Mouse (Mus musculus) midbrain, embryonic 16.5 days (tissue): ENCODE results near the gene Dnal1. TPM values are rescaled to one million over a fixed set of nuclear protein-coding genes. Genes with fewer than 3 reads are reported as not detected.

Experiments used
- ATAC-seq: fragments of 200-750 bp; cut with Nextera tagmentation; 2 replicates; pipeline ENCODE4 v1.8.0; 2017; ENCODE audit warnings: moderate TSS enrichment
- H3K27ac ChIP-seq: fragments of 300-500 bp; sonication (generic); 2 replicates; pipeline ENCODE4 v1.5.1; 2014; ENCODE audit warnings: mild to moderate bottlenecking, low read length, mixed read lengths
- H3K27me3 ChIP-seq: fragments of 300-500 bp; sonication (generic); 2 replicates; pipeline ENCODE4 v1.6.1; 2014; ENCODE audit warnings: low read depth, low read length, mixed read lengths; ENCODE audit not compliant: control insufficient read depth, insufficient read depth
- H3K36me3 ChIP-seq: fragments of 300-500 bp; sonication (generic); 2 replicates; pipeline ENCODE4 v1.6.1; 2014; ENCODE audit warnings: mild to moderate bottlenecking, low read length, moderate library complexity, mixed read lengths; ENCODE audit not compliant: control insufficient read depth, insufficient read depth
- H3K4me1 ChIP-seq: fragments of 300-500 bp; sonication (generic); 2 replicates; pipeline ENCODE4 v1.6.1; 2014; ENCODE audit warnings: mild to moderate bottlenecking, low read length, mixed read lengths; ENCODE audit not compliant: control insufficient read depth, insufficient read depth
- H3K4me2 ChIP-seq: fragments of 300-500 bp; sonication (generic); 2 replicates; pipeline ENCODE4 v1.6.1; 2014; ENCODE audit warnings: mild to moderate bottlenecking, low read length, mixed read lengths
- H3K4me3 ChIP-seq: fragments of 300-500 bp; sonication (generic); 2 replicates; pipeline ENCODE4 v1.5.1; 2014; ENCODE audit warnings: low read depth, mild to moderate bottlenecking, low read length, moderate library complexity, mixed read lengths
- H3K9ac ChIP-seq: fragments of 300-500 bp; sonication (generic); 2 replicates; pipeline ENCODE4 v1.6.1; 2014; ENCODE audit warnings: low read depth, low read length, mixed read lengths
- H3K9me3 ChIP-seq: fragments of 300-500 bp; sonication (generic); replicated peaks from 2 replicates; pipeline ENCODE4 v1.6.1; 2014; ENCODE audit warnings: mild to moderate bottlenecking, low read length, mixed read lengths; ENCODE audit not compliant: control insufficient read depth, poor library complexity, severe bottlenecking
- WGBS: fragments of 180-500 bp; shearing (Covaris S2); extraction: QIAGEN DNeasy Blood & Tissue Kit; methylation state at CpG from one replicate; pipeline ENCODE4 v1.1.7; 2014; 5-methylcytosine and 5-hydroxymethylcytosine counted together
- polyA plus RNA-seq: library from polyadenylated mRNA; unstranded; fragments of >200 nt; fragmentation: Nextera tagmentation; extraction: Ambion mirVana; gene quantifications from 2 replicates; pipeline ENCODE4 v1.2.1, GENCODE M21; 2015

Gene Dnal1
- polyA plus RNA-seq, 1 experiment from 2014 or later: 9.1 TPM

GRCm38 (mm10) chr12:84190151-84190820, 76.1 kb downstream of the Dnal1 start:
- Histone ChIP-seq H3K36me3 (no peaks in the 10 kb centered on the region), H3K4me1 (peaks cover 48% of the 10 kb centered on the region), H3K9ac (no peak overlapping the region), H3K4me2 (peak overlapping the region; percentile 8), H3K4me3 (no peak overlapping the region), H3K9me3 (no peaks in the 10 kb centered on the region), H3K27ac (no peak overlapping the region), H3K27me3 (no peaks in the 10 kb centered on the region)
- no peak for ATAC-seq
- whole genome bisulfite sequencing: 52% methylated on average over 15 of the region's 15 CpGs

DNA sequence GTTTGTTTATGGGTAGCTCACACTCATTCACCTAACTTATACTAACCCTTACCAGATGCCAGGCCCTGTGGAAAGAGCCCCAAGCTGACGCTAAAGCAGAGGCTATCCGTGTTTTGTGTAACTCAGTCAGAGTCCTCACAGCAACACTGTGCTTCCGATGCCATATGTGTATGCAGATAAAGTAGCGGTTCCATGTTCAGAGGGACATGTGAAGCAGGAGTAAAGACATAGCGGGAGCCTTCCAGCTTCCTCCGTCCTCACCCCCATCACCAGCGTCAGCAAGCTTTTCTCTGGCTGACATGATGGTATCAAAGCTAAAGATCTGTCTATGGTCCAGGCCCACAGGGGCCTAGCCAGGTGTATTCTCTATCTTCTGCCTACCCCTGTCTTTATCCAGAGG, 77.0 kb downstream of the Dnal1 start:
- H3K9me3 ChIP-seq: no peaks in the 10 kb centered on the region
- H3K9ac ChIP-seq: no peak overlapping the region; the same call in 1 of the 2 replicates
- WGBS: 56% methylated on average over 7 of the region's 7 CpGs
- H3K36me3 ChIP-seq: no peaks in the 10 kb centered on the region
- H3K4me1 ChIP-seq: peaks cover 48% of the 10 kb centered on the region
- H3K4me3 ChIP-seq: no peak overlapping the region
- no peak overlapping the region for H3K27ac ChIP-seq
- H3K27me3 ChIP-seq: no peaks in the 10 kb centered on the region
- peak overlapping the region; percentile 91 for H3K4me2 ChIP-seq
- no peak for ATAC-seq

DNA sequence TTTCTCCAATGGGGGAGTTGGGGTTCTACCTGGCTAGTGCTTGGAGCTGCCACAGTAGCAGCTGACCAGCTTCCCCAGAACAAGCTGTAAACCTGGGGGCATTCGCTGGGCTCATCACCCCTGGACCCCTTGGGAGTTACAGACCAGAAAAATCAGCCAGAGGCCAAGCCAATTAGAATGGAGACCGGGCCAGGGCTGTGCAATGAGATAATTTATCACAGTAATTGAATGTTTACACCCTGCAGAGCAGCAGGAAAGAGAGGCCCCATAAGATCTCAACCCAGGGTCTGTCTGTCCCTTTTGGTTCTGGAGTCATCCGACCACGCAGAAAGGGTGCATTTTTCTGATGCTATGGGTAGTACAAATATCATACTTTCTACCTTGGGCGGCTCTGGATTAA, 77.6 kb downstream of the Dnal1 start:
- no peaks in the 10 kb centered on the region for H3K27me3 ChIP-seq
- H3K27ac ChIP-seq: no peak overlapping the region
- H3K9me3 ChIP-seq: no peaks in the 10 kb centered on the region
- peak overlapping the region; percentile 87 for H3K4me3 ChIP-seq
- peaks cover 48% of the 10 kb centered on the region for H3K4me1 ChIP-seq
- H3K36me3 ChIP-seq: no peaks in the 10 kb centered on the region
- H3K9ac ChIP-seq: peak overlapping the region; percentile 96
- 23% methylated on average over 5 of the region's 5 CpGs for WGBS
- ATAC-seq: no peak
- H3K4me2 ChIP-seq: peak overlapping the region; percentile 91

DNA sequence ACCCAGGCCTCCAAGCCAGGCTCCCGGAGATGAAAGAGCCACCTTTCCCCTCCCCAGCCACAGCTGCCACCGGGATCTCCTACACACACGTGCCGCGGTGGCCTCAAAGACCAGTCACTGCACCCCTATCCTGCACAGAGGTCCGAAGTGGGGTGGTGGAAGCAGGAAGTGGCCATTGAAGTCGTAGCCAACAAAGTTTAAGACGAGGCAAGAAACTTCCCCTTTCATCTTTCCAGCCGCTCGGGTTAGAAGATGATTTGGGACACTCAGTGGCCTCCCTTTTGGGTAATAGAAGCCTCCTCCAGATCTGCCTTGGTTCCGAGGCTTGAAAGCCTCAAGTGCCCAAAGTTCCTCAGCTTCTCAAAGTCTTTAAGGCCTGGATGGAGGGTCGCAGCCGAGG, 78.1 kb downstream of the Dnal1 start:
- Histone ChIP-seq H3K27ac (peak overlapping the region; percentile 93), H3K9ac (peak overlapping the region; percentile 96), H3K9me3 (no peaks in the 10 kb centered on the region), H3K27me3 (no peaks in the 10 kb centered on the region), H3K4me2 (peak overlapping the region; percentile 91), H3K4me1 (peaks cover 46% of the 10 kb centered on the region), H3K4me3 (peak overlapping the region; percentile 87), H3K36me3 (no peaks in the 10 kb centered on the region)
- no peak for ATAC-seq
- under 1% methylated on average over 13 of the region's 13 CpGs for WGBS

DNA sequence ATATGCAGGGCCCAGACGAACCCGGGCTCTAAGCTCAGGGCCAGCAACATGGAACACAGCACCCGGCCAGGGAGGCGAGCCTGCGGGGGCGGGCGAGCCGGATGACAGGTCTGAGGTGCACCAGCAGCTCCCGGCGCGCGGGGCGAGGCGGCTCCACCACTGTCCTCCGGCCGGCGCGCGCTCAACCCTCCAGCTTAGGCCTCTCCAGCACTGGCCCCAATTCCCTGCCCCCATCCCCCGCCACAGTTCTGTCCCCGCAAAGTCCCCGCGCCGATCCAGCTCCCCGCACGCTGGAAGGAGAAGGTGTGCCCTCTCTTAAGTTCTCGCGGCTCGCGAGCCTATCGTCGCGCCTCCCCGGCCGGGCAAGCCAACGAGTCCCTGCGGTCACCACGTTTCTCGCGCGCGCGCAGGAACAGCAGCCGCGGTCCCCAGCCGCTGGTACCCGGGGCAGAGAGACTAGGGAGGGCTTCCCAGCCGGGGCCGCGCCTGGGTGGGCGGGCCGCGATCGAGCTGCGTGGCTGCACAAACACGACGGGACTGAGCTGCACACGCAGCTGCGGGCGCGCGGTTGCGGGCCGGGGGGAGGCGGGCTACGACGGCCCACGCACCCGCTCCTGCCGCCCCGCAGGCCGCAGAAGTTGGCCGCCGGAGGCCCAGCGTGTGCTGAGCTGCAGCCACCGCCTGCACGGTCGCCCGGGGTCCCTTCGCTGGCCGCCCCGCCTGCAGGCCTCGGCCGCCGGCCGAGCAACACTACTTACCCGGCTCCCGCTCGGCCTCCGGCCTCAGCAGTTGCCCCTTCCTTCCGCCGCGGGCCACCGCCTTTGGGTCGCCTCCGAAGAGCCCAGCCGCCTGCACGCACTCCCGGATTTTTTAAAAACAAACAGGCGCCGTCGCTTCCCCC, 78.8 kb downstream of the Dnal1 start:
- H3K4me2 ChIP-seq: peak overlapping the region; percentile 91
- peak overlapping the region; percentile 96 for H3K9ac ChIP-seq
- H3K4me1 ChIP-seq: peaks cover 46% of the 10 kb centered on the region
- ATAC-seq: peak; percentile 78
- WGBS: 0% methylated on average over 97 of the region's 102 CpGs
- H3K27ac ChIP-seq: peak overlapping the region; percentile 93
- H3K36me3 ChIP-seq: no peaks in the 10 kb centered on the region
- H3K4me3 ChIP-seq: peak overlapping the region; percentile 87
- H3K9me3 ChIP-seq: no peaks in the 10 kb centered on the region
- no peaks in the 10 kb centered on the region for H3K27me3 ChIP-seq

DNA sequence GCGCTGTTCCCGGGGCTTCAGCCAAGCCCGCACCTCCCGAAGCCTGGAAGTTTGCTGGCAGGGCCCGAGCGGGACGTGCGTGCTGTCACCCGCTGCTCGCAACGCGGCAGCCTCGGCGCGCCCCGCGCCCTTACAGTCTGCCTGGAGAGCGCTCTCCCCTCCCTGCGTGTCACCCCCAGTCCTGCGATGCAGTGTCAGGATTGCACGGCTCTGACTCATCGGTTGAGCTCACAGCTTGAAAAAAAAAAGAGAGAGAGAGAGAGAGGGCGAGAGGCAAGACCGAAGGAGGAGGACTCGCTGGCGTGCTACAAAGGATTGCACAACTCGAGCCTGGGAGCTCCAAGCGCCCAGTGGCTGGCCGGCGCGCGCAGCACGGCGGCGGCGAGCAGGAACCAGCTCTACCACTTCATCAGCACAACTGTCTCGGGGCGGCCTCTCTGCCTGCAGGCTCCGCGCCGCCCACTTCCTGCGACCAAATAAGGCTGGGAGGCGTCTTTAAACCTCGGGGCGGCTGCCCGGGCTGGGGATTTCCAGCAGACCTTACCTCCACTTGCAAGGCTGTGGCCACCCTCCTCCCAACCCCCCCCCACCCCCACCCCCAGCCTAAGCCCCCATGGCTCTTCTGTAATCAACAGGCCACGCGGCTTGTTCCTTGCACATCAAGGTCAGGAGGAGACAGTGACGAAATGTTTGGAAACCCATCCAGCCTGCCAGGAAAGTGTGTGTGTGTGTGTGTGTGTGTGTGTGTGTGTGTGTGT, 79.7 kb downstream of the Dnal1 start:
- peaks cover 42% of the 10 kb centered on the region for H3K4me1 ChIP-seq
- peak overlapping the region; percentile 93 for H3K27ac ChIP-seq

GRCm38 (mm10) chr12:84194400-84195109, 80.4 kb downstream of the Dnal1 start:
- peak overlapping the region; percentile 96 for H3K9ac ChIP-seq

More for the DNA sequence above, 79.7 kb downstream of the Dnal1 start:
- H3K9me3 ChIP-seq: no peaks in the 10 kb centered on the region
- under 1% methylated on average over 49 of the region's 49 CpGs for WGBS
- H3K4me3 ChIP-seq: peak overlapping the region; percentile 87
- H3K9ac ChIP-seq: peak overlapping the region; percentile 96
- H3K4me2 ChIP-seq: peak overlapping the region; percentile 91
- no peaks in the 10 kb centered on the region for H3K27me3 ChIP-seq
- ATAC-seq: peak; percentile 79
- H3K36me3 ChIP-seq: no peaks in the 10 kb centered on the region

GRCm38 (mm10) chr12:84195195-84195594, 81.0 kb downstream of the Dnal1 start:
- Histone ChIP-seq H3K9ac (no peak overlapping the region), H3K27ac (no peak overlapping the region)

More at GRCm38 (mm10) chr12:84194400-84195109, 80.4 kb downstream of the Dnal1 start:
- WGBS: 3% methylated on average over 13 of the region's 13 CpGs
- H3K9me3 ChIP-seq: no peaks in the 10 kb centered on the region
- peak overlapping the region; percentile 93 for H3K27ac ChIP-seq
- peak overlapping the region; percentile 87 for H3K4me3 ChIP-seq
- peaks cover 38% of the 10 kb centered on the region for H3K4me1 ChIP-seq
- peak overlapping the region; percentile 91 for H3K4me2 ChIP-seq
- H3K36me3 ChIP-seq: no peaks in the 10 kb centered on the region
- no peaks in the 10 kb centered on the region for H3K27me3 ChIP-seq
- ATAC-seq: no peak

More at GRCm38 (mm10) chr12:84195195-84195594, 81.0 kb downstream of the Dnal1 start:
- Histone ChIP-seq H3K36me3 (no peaks in the 10 kb centered on the region), H3K4me1 (peaks cover 33% of the 10 kb centered on the region), H3K27me3 (no peaks in the 10 kb centered on the region), H3K4me2 (peak overlapping the region; percentile 91; the same call in 1 of the 2 replicates), H3K9me3 (no peaks in the 10 kb centered on the region), H3K4me3 (no peak overlapping the region)
- ATAC-seq: no peak
- 57% methylated on average over 6 of the region's 6 CpGs for WGBS
